In genomic region chr6:70955841-70956240, GRCm38 (mm10) we compare ENCODE assay signal across 10 mouse cellular contexts. TPM values are rescaled to one million over a fixed set of nuclear protein-coding genes. Genes with fewer than 3 reads are reported as not detected.
DNase-seq lines count a peak whose midpoint lies in the region; ATAC-seq and TF ChIP-seq lines count a peak whose summit lies in the region.
"Had no signal": no experiment of that assay in that cellular context is flagged by ENCODE, and none has a peak within 500 bp of the region (broad histone marks: within the 10 kb centered on the region; RNA-seq: fewer than 3 reads in every experiment).

No protein-coding gene starts in this region.

- WGBS in intestine, embryonic 15.5 days, result 2% methylated on average over 12 of the region's 12 CpGs
- under 1% methylated on average over 12 of the region's 12 CpGs for WGBS in neural tube, embryonic 12.5 days

- H3K4me2 ChIP-seq in intestine, embryonic 15.5 days (replicated peaks), result peak overlapping the region; percentile 77
- H3K4me2 ChIP-seq in neural tube, embryonic 12.5 days (replicated peaks), result peak overlapping the region; percentile 86

- no peak overlapping the region for H3K9ac ChIP-seq in intestine, embryonic 15.5 days
- H3K9ac ChIP-seq in neural tube, embryonic 12.5 days, result no peak overlapping the region

- DNase-seq in left cerebral cortex, adult 2 months (ENCODE audit: extremely low spot score in 1 of 2, low spot score in 2 of 2), result no peak
- no peak for DNase-seq in left cerebral cortex, postnatal 10 days (ENCODE audit: extremely low spot score in 1 of 2, low spot score in 2 of 2)
- no peak for DNase-seq in left cerebral cortex, adult 8-10 months (ENCODE audit: low spot score in 2 of 2)

- no peaks in the 10 kb centered on the region for H3K9me3 ChIP-seq in intestine, embryonic 15.5 days
- no peaks in the 10 kb centered on the region for H3K9me3 ChIP-seq in neural tube, embryonic 12.5 days

- intact Hi-C loops in left cerebral cortex, adult 2 months (cut with DNase I), result loop anchor here (2.0 kb wide), 1 partner anchor 169 kb away; no protein-coding TSS in a partner anchor
- intact Hi-C loops in left cerebral cortex, postnatal 10 days (cut with DNase I), result loop anchor here (5.0 kb wide), 1 partner anchor 171 kb away; no protein-coding TSS in a partner anchor

- no peak for TF ChIP-seq POLR2A in embryonic fibroblast, embryonic 13.5 days (IDR thresholded peaks at IDR 0.05; ENCODE audit: low read depth, low read length)

- no peaks in the 10 kb centered on the region for H3K4me1 ChIP-seq in embryonic fibroblast, embryonic 13.5 days (ENCODE audit: control insufficient read depth, insufficient read depth, low read length)
- H3K4me1 ChIP-seq in intestine, embryonic 15.5 days (replicated peaks), result peaks cover 13% of the 10 kb centered on the region
- H3K4me1 ChIP-seq in neural tube, embryonic 12.5 days, result peaks cover 13% of the 10 kb centered on the region

- no peak overlapping the region for H3K27ac ChIP-seq in left cerebral cortex, adult 2 months
- H3K27ac ChIP-seq in embryonic fibroblast, embryonic 13.5 days (ENCODE audit: insufficient read depth, low read length), result no peak overlapping the region
- H3K27ac ChIP-seq in intestine, embryonic 15.5 days, result no peak overlapping the region
- H3K27ac ChIP-seq in neural tube, embryonic 12.5 days, result no peak overlapping the region

- no peaks in the 10 kb centered on the region for H3K36me3 ChIP-seq in intestine, embryonic 15.5 days
- H3K36me3 ChIP-seq in neural tube, embryonic 12.5 days, result no peaks in the 10 kb centered on the region

- no peak for TF ChIP-seq CTCF in left cerebral cortex, adult 2 months (IDR thresholded peaks at IDR 0.05)
- no peak for TF ChIP-seq CTCF in embryonic fibroblast, embryonic 13.5 days (IDR thresholded peaks at IDR 0.05; ENCODE audit: borderline replicate concordance, insufficient read depth, low read length)

- ATAC-seq in intestine, embryonic 15.5 days, result no peak
- no peak for ATAC-seq in neural tube, embryonic 12.5 days (ENCODE audit: low FRiP score, low read depth)
- ATAC-seq in CD4-positive, CD25-positive, alpha-beta regulatory T cell, adult 4 months, result no peak
- no peak for ATAC-seq in monocyte, adult 5-6 weeks (replicated peaks; ENCODE audit: insufficient number of reproducible peaks, low FRiP score, low TSS enrichment, poor library complexity, severe bottlenecking)

- H3K4me3 ChIP-seq in left cerebral cortex, adult 2 months, result peak overlapping the region; percentile 31
- peak overlapping the region; percentile 0; the same call in 1 of the 2 replicates for H3K4me3 ChIP-seq in embryonic fibroblast, embryonic 13.5 days (ENCODE audit: insufficient read depth, low read length)
- H3K4me3 ChIP-seq in intestine, embryonic 15.5 days (replicated peaks), result peak overlapping the region; percentile 44
- peak overlapping the region; percentile 38 for H3K4me3 ChIP-seq in neural tube, embryonic 12.5 days

- peaks cover 57% of the 10 kb centered on the region for H3K27me3 ChIP-seq in intestine, embryonic 15.5 days (replicated peaks)
- peaks cover 65% of the 10 kb centered on the region for H3K27me3 ChIP-seq in neural tube, embryonic 12.5 days (replicated peaks)

RNA-seq across cellular contexts. Expression of gene Foxi3, which starts 0.5 kb away (rescaled TPM):
- not detected for total RNA-seq in left cerebral cortex, adult 2 months (2021)
- total RNA-seq in left cerebral cortex, postnatal 10 days (2021), result not detected
- polyA plus RNA-seq in embryonic fibroblast, embryonic 13.5 days (2011; ENCODE audit: insufficient read length, low read depth, missing spikeins), result not detected in 2 replicates
- not detected in 2 replicates for polyA plus RNA-seq in intestine, embryonic 15.5 days (2015; fragmentation: Nextera tagmentation; extraction: Ambion mirVana)
- polyA plus RNA-seq in neural tube, embryonic 12.5 days (2016; fragmentation: Nextera tagmentation; extraction: Ambion mirVana), result not detected in 2 replicates
- not detected for polyA plus RNA-seq in CD4-positive, CD25-positive, alpha-beta regulatory T cell, adult 4 months (2017; shearing (Covaris generic))
- not detected in 3 replicates for total RNA-seq in monocyte, adult 5-6 weeks (2017)
- total RNA-seq in left cerebral cortex, adult 8-10 months (2022), result not detected
- total RNA-seq: common myeloid progenitor, adult 5-6 weeks; left cerebral cortex, postnatal 36 days had no signal

RNA-seq across cellular contexts. Expression of gene Tex37, which starts 37.1 kb away (rescaled TPM):
- total RNA-seq in left cerebral cortex, adult 2 months (2021), result not detected
- total RNA-seq in left cerebral cortex, postnatal 10 days (2021), result not detected
- not detected in 2 replicates for polyA plus RNA-seq in embryonic fibroblast, embryonic 13.5 days (2011; ENCODE audit: insufficient read length, low read depth, missing spikeins)
- polyA plus RNA-seq in intestine, embryonic 15.5 days (2015; fragmentation: Nextera tagmentation; extraction: Ambion mirVana), result not detected in 2 replicates
- polyA plus RNA-seq in neural tube, embryonic 12.5 days (2016; fragmentation: Nextera tagmentation; extraction: Ambion mirVana), result not detected in 2 replicates
- not detected for polyA plus RNA-seq in CD4-positive, CD25-positive, alpha-beta regulatory T cell, adult 4 months (2017; shearing (Covaris generic))
- total RNA-seq in monocyte, adult 5-6 weeks (2017), result not detected in 3 replicates
- not detected for total RNA-seq in left cerebral cortex, adult 8-10 months (2022)
- total RNA-seq: common myeloid progenitor, adult 5-6 weeks; left cerebral cortex, postnatal 36 days had no signal
